Mouse (Mus musculus): ENCODE results near the gene Clec16a.

- no peak for TF ChIP-seq CTCF (IDR thresholded peaks at IDR 0.05; ENCODE audit: control insufficient read depth, insufficient read depth, low read length)
- no peak for TF ChIP-seq POLR2A (IDR thresholded peaks at IDR 0.05; ENCODE audit: borderline replicate concordance, control insufficient read depth, low read depth, low read length)
Observed at GRCm38 (mm10) chr16:10548938-10549337, 3.8 kb downstream of the Clec16a start.
